Mouse (Mus musculus) embryonic facial prominence, embryonic 15.5 days (tissue): ENCODE results near the gene Cdk15. TPM values are rescaled to one million over a fixed set of nuclear protein-coding genes. Genes with fewer than 3 reads are reported as not detected.

Experiments used
- ATAC-seq: fragments of 200-750 bp; cut with Nextera tagmentation; 2 replicates; pipeline ENCODE4 v1.8.0; 2017; ENCODE audit warnings: low read depth, moderate TSS enrichment; ENCODE audit not compliant: insufficient number of reproducible peaks, low FRiP score, low TSS enrichment
- H3K27ac ChIP-seq: fragments of 300-500 bp; sonication (generic); replicated peaks from 2 replicates; pipeline ENCODE4 v1.5.1; 2015; ENCODE audit warnings: mild to moderate bottlenecking, inconsistent platforms
- H3K27me3 ChIP-seq: fragments of 300-500 bp; sonication (generic); 2 replicates; pipeline ENCODE4 v1.6.1; 2015; ENCODE audit warnings: inconsistent platforms
- H3K36me3 ChIP-seq: fragments of 300-500 bp; sonication (generic); 2 replicates; pipeline ENCODE4 v1.6.1; 2015; ENCODE audit warnings: mild to moderate bottlenecking, inconsistent platforms
- H3K4me1 ChIP-seq: fragments of 300-500 bp; sonication (generic); 2 replicates; pipeline ENCODE4 v1.6.1; 2015; ENCODE audit warnings: inconsistent platforms
- H3K4me2 ChIP-seq: fragments of 300-500 bp; sonication (generic); replicated peaks from 2 replicates; pipeline ENCODE4 v1.6.1; 2015; ENCODE audit warnings: mild to moderate bottlenecking, inconsistent platforms
- H3K4me3 ChIP-seq: fragments of 300-500 bp; sonication (generic); replicated peaks from 2 replicates; pipeline ENCODE4 v1.5.1; 2015; ENCODE audit warnings: mild to moderate bottlenecking, inconsistent platforms
- H3K9ac ChIP-seq: fragments of 300-500 bp; sonication (generic); 2 replicates; pipeline ENCODE4 v1.6.1; 2015; ENCODE audit warnings: inconsistent platforms
- H3K9me3 ChIP-seq: fragments of 300-500 bp; sonication (generic); replicated peaks from 2 replicates; pipeline ENCODE4 v1.6.1; 2016; ENCODE audit warnings: inconsistent platforms
- WGBS: fragments of 180-500 bp; shearing (Covaris S2); methylation state at CpG from one replicate; pipeline ENCODE4 v1.1.7; 2015; 5-methylcytosine and 5-hydroxymethylcytosine counted together
- polyA plus RNA-seq: library from polyadenylated mRNA; unstranded; fragments of >200 nt; fragmentation: Nextera tagmentation; extraction: Ambion mirVana; gene quantifications from 2 replicates; pipeline ENCODE4 v1.2.1, GENCODE M21; 2015

Cdk15 gene
- polyA plus RNA-seq, 1 experiment from 2014 or later, result 1.8 TPM

- Histone ChIP-seq H3K27me3 (no peaks in the 10 kb centered on the region), H3K4me1 (no peaks in the 10 kb centered on the region), H3K9ac (no peak overlapping the region), H3K27ac (no peak overlapping the region), H3K36me3 (no peaks in the 10 kb centered on the region), H3K4me3 (no peak overlapping the region), H3K9me3 (no peaks in the 10 kb centered on the region), H3K4me2 (no peak overlapping the region)
- 50% methylated on average over 2 of the region's 2 CpGs for WGBS
- no peak for ATAC-seq
Observed at GRCm38 (mm10) chr1:59399554-59400325, 143.0 kb downstream of the Cdk15 start.

DNA sequence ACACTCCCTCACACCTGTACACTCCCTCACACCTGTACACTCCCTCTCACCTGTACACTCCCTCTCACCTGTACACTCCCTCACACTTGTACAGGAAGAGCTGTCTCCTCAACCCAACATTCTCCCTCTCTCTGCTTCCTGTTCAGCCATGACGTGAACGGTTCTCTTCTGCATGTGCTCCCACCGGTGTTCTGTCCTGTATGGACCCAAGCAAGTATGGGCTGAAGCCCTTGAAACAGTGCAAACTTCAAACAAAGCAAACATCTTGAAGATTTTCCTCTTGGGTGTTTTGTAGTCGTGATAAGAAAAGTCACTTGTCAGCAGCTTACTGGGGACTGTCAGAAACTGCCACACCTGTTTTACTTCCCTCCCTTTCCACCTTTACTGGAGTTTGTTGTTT lies 144.5 kb downstream of the Cdk15 start:
- Histone ChIP-seq H3K4me3 (no peak overlapping the region), H3K27me3 (no peaks in the 10 kb centered on the region), H3K9ac (no peak overlapping the region), H3K9me3 (no peaks in the 10 kb centered on the region), H3K36me3 (no peaks in the 10 kb centered on the region), H3K4me2 (no peak overlapping the region), H3K27ac (no peak overlapping the region), H3K4me1 (no peaks in the 10 kb centered on the region)
- ATAC-seq, result no peak
- 71% methylated on average over 4 of the region's 4 CpGs for WGBS

Other genes starting within 250 kb of the Cdk15 start
- gene C2cd6, start 162.0 kb upstream of the Cdk15 start, polyA plus RNA-seq, result not detected in 2 replicates
- gene Tmem237, start 136.5 kb upstream of the Cdk15 start, polyA plus RNA-seq, result 30.5 and 31.8 TPM in 2 replicates
- gene Mpp4, start 93.5 kb upstream of the Cdk15 start, polyA plus RNA-seq, result 0.17 and 0.23 TPM in 2 replicates
- gene Als2, start 19.7 kb upstream of the Cdk15 start, polyA plus RNA-seq, result 7.6 and 8.8 TPM in 2 replicates
- gene Fzd7, start 225.5 kb downstream of the Cdk15 start, polyA plus RNA-seq, result 11.9 TPM in 2 replicates